Mouse (Mus musculus): ENCODE measurements around the gene Blvra.
"Not testable (repeated sequence)": the region's sequence is repeated elsewhere in the genome, so short reads cannot be mapped to it uniquely, and the experiment has no call there.

The Blvra gene

DNA sequence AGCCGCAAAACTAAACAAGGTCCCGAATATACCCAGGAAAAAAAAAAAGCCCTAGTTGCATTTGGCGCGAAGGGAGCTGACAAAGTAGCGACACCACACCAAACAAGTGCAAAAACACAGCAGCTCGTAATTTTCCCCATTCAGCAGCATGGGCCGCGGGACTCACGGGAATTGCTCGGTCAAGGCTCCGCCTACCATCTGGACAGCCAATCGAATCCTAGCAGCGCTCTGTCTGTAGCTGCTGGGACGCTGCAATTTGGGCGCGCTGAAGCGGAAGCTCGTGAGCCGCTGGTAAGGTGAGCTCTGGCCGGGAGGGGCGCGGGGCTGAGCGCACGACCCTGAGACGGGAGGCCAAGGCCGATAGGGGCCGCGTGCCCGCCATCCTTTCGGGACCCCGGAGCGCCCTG lies at the start of gene Blvra:
Gene Blvra, plus strand, starts transcription at position 231 of the 407 bp plus-strand sequence.
- ATAC-seq (ENCODE audit: insufficient number of reproducible peaks, low FRiP score, low TSS enrichment), result peak; percentile 99

DNA sequence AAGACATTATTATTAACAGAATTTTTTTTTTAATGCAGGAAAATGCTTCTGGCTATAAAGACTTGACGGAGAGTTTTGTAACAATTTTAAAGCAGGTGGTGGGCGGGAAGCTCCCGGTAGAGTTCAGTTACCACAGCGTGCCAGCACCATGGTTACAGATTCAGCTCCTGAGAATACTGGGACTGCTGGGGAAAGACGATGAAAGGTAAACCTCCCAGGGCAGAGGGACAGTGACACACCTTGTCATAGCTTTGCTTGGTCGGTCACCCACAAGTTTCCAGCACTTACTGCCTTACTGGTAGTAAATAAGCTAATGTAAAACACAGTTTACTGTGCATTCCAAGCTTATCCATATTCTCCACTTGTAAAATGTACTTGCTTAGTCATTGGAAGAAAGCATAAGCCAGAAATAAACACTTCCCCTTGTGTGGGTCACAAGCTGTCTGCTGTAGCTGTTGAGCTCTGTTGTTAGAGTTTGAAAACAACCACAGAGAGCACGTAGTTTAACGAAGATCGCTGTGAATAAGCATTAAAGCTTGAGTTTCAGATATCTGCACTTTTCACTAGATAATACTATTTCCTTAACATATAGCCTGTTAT lies 35.4 kb upstream of the Blvra start:
- no peak for ATAC-seq (ENCODE audit: insufficient number of reproducible peaks, low FRiP score, low TSS enrichment)

DNA sequence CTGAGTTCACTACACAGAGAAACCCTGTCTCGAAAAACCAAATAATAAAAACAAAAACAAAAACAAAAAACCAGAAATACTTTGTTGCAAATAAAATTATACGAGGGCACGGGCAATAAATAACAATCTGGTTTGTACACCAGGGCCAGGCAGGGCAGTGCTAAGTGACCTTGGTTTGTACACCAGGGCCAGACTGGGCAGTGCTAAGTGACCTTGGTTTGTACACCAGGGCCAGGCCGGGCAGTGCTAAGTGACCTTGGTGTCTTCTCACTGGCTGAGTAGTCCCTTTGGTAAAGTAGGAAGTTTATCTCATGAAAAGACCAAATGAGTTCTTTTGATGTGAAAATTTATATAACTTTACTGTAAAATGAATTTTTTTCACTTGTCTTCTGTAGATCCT lies 33.2 kb upstream of the Blvra start:
- ATAC-seq (ENCODE audit: insufficient number of reproducible peaks, low FRiP score, low TSS enrichment), result no peak

DNA sequence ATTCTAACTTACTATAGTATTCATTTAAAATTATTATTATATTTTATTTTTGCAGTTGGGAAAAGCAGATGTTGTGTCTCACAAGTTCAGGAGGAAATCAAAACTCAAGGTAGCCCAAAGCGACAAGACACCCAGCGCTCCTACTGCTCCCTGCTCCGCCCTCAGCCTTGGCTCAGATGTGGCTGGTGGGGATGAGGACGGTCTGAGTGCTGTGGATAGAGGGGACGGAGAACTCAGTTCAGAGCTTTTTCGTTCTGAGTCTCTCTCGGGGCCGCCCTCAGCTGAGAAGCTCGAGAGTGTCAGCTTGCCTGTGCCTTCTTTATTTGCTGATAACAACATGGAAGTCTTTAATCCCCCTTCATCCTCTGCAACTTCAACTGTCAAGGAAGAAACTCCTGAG lies 9.0 kb upstream of the Blvra start:
- no peak for ATAC-seq (ENCODE audit: insufficient number of reproducible peaks, low FRiP score, low TSS enrichment)

DNA sequence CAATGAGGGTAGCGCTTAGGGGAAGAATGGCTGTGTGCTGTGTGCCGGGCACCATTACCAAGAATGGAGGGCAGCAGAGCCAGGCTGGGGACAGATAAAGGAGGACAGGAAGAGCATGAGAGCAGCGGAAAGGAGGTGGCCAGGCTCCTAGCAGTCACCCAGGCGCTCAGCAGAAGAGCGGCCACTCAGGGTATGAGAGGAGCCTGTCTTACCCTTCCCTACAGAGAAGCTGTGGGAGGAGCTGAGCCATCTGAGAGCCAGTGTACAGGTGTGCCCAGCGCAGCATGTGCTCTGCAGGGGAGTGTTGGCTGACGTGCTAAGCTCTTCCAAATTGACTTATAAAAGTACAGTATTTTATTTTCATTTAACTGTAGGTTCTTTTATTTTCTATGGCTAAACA lies 1.7 kb upstream of the Blvra start:
- ATAC-seq (ENCODE audit: insufficient number of reproducible peaks, low FRiP score, low TSS enrichment), result no peak

DNA sequence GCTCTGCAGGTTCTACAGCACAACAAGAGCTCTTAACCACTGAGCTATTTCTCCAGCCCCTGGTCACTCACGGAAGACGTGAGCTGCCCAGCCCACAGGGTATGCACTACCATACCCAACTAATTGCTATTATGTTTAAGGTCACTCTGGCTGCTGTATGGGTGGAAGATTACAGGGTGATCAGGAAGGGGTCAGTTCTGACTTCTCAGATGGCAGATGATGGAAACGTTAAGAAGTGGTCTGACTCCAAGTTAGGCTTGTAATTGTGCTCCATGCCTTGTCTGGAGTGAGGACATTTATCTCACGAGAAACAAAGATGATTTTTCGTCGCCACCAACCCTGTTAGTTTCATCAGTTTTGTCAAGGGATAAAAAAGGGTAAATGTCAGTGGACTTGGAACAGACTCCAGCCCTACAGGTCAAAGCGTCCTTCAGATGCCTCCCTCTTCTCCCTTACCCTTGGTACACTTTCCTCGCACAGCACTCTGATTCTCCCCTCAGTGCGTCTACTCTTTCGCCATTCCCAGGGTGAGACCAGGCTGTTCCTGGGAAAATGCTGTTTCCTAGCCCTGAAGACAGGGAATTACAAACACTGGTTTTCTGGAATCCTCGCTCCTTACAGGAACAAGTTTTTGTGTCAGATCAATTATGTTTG lies 557 bp upstream of the Blvra start:
- ATAC-seq (ENCODE audit: insufficient number of reproducible peaks, low FRiP score, low TSS enrichment), result no peak

DNA sequence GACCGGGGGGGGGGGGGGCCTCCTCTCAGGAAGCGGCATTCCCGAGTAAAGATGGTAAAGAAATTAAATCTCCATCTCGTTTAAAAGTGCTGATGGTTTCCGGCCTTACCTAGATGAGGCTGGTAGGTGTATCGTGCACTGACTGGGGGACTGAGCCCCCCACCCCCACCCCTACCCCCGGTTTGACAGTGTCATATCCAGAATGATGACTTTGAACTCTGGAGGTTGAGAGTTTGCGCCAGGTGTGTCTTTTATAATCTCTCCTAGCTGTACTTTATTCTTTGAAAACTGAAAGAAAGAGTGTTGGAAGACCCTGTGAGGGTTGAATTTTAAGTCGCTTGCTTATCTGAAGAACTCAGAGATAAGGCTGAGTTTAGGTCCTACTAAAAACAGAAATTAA lies 414 bp downstream of the Blvra start:
- ATAC-seq (ENCODE audit: insufficient number of reproducible peaks, low FRiP score, low TSS enrichment), result no peak

DNA sequence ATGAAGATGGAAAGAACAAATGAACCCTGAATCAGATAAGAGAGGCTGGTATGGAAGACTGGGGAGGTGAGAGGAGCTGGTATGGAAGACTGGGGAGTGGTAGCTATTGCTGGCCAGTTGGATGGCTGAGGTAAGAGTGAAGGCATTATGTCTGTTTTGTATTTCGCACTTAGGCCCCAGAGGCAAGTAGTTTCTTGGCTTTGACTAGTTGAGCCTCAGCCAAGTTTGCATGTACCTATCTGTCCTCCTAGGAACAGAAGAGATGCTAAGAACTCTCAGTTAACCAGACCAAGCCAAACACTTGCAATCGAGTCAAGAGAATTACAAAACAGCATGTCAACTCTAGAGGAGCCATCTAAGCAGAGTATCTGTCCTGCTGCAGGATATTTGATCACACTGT lies 3.7 kb downstream of the Blvra start:
- no peak for ATAC-seq (ENCODE audit: insufficient number of reproducible peaks, low FRiP score, low TSS enrichment)

DNA sequence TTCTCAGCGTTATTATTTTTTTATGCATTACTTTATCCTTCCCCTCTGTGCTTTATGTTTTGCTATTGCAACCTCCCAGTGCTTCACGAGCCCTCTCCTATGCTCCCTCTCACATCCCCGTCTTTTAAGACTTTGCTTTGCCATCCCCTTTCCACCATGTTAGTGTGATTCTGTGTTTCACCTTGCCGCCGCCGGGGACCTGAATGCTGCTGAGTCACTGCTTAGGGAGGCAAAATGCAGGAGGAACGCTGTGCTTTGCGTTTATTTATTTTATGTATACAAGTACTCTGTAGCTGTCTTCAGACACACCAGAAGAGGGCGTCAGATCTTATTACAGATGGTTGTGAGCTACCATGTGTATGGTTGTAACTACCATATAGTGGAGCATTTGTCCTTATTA lies 7.1 kb downstream of the Blvra start:
- ATAC-seq (ENCODE audit: insufficient number of reproducible peaks, low FRiP score, low TSS enrichment), result no peak

DNA sequence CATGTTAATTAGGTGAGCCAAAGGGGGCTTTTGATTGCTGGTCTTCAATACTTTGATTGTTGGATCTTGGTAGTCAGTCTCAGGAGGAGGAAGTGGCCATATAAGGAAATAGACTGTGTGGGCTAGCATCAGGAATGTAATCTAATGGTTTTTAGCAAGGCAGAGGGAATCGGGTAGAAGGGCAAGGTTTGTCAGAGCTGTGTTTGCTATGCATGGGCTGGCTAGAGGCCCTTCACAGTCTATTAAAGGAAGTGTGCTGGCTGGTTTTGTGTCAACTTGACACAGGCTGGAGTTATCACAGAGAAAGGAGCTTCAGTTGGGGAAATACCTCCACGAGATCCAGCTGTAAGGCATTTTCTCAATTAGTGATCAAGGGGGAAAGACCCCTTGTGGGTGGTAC lies 8.6 kb downstream of the Blvra start:
- ATAC-seq (ENCODE audit: insufficient number of reproducible peaks, low FRiP score, low TSS enrichment), result not testable (repeated sequence)

DNA sequence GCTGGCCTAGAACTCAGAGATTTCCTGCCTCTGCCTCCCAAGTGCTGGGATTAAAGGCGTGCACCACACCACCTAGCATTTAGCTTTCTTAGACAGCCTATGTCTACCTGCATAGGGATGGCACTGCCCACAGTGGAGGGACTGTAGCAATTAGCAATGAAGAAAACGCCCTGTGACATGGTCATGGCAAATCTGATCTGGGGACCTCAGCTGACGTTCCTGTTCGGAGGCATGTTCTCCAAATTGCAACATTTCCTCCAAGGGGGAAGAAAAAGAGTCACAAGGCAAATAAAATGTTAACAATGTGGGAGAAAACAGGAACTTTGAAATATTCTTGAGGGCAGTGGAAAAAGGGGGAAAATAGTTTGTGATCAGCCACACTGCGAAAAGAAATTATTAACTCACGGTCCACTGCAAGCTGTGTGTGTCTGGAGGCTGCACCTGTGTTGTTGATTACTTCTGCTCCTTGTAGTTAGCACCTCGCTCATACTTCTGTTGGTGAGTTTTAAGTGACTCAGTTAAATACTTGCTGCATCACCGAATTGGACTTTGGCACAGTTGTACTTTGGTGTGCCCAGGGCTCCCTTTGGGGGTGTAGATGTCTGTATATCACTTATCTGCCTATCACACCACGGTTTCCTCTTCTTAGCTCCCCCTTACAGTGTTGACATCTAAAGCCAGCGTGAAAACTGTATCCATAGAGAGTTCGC lies 9.6 kb downstream of the Blvra start:
- ATAC-seq (ENCODE audit: insufficient number of reproducible peaks, low FRiP score, low TSS enrichment), result no peak

DNA sequence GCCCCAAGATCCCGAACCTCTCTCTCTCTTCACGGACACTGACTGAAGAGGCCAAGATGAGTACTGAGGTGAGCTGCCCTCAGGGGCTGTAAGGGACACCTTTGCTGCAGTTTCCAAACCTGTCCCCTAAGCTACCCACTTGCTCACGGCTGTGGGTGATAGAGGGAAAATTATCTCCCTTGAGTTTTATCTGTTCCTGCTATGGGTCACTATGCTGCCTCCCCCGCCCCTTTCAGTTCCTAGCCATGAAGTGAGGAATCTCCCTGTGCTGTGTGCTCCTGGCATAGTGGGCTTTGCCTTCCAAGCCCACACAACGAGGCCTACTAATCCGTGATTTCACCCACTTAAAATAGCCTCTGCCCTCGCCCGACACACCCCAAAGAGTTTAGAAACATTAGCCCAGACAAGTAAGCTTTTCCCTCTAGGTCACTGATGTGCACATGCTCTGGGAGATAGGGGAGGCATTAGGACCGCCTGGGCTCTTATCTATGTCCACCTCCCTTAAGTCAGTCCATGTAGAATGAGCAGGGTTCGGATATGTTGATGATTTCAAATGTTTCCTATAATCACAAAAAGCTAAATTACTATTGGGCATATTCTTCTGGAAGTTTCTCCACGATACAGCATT lies 10.2 kb downstream of the Blvra start:
- ATAC-seq (ENCODE audit: insufficient number of reproducible peaks, low FRiP score, low TSS enrichment), result no peak

DNA sequence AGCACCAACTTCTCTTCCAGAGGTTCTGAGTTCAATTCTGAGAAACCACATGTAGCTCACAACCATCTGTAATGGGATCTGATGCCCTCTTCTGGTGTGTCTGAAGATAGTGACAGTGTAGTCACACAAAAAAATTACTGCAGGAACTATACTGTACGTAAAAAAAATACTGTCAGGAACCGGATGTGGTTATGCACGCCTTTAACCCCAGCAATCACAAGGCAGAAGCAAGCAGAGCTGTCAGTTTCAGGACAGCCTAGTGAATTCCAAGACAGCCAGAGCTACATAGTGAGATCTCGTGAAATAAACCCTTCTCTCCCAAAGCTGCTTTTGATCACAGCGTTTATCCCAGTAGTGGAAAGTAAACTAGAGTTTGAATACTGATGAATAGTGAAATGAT lies 15.8 kb downstream of the Blvra start:
- ATAC-seq (ENCODE audit: insufficient number of reproducible peaks, low FRiP score, low TSS enrichment), result no peak

DNA sequence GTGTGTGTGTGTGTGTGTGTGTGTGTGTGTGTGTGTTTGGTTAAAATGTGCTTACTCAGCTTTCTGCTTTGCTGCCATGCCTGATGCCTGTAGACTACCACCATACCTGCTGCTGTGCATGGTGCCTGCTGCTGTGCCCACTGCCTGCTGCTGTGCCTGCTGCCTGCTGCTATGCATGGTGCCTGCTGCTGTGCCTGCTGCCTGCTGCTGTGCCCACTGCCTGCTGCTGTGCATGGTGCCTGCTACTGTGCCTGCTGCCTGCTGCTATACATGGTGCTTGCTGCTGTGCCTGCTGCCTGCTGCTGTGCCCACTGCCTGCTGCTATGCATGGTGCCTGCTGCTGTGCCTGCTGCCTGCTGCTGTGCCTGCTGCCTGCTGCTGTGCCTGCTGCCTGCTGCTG lies 19.7 kb downstream of the Blvra start:
- ATAC-seq (ENCODE audit: insufficient number of reproducible peaks, low FRiP score, low TSS enrichment), result not testable (repeated sequence)

DNA sequence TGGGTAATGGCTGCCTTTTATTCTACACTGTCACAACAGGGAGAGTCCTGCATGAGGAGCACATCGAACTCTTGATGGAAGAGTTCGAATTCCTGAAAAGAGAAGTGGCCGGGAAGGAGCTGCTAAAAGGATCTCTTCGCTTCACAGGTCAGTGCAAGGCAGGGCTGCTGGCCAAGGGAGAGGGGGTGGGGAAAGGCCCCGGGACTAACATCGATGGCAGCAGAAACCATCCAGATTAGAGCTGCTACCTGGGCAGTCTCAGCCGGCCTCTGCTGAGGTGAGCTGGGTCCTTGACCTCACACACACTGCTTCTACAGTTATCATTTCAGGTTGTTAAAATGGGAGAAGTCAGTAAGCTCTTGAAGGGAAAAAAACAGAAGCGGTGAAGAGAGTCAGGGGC lies 21.5 kb downstream of the Blvra start:
- no peak for ATAC-seq (ENCODE audit: insufficient number of reproducible peaks, low FRiP score, low TSS enrichment)

DNA sequence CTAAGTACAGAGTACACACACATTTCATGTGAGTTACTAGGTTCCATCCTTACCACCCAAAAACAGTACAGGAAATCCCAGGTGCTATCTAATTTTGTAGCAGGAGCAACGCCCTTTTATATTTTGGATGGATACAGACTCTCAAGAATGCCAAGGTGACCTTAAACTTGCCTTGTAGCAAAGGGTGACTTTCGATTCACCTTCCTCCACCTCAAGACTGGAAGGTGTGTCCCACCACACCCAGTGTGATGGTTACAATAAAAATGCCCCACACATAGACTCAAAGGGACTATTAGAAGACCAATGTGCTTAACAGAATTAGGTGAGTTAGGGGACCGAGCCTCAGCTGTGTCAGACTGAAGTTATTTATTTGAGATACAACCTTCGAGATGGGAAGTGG lies 38.5 kb downstream of the Blvra start:
- no peak for ATAC-seq (ENCODE audit: insufficient number of reproducible peaks, low FRiP score, low TSS enrichment)

DNA sequence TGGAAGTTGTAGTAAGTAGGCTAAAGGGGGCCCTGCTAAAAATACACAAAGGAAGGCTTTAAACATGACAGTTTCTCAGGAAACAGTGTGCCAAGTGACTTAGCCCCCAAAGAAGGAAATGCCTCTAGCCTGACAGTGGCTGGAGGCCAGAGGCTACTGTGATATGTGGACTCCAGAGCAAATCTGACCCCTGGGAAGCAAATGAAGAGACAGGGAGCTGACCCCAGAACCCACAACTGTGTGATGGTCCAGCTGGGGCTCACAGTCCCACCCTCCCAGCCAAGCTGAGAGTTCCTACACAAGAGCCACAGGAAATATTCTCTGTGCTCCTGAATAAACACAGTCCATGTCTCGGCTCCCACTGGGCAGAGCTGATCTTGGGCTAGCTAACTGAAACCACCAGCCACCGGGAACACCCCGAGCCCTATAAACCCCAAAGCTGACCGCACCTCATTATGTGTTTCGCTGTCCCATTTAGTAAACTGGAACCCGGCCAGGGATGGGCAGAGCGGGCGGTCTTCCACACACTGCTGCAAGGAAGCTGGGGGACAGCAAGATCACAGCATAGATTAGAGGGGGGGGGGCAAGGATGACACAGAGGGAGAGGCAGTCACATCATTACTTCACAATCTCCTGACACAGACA lies 51.2 kb downstream of the Blvra start:
- ATAC-seq (ENCODE audit: insufficient number of reproducible peaks, low FRiP score, low TSS enrichment), result no peak

DNA sequence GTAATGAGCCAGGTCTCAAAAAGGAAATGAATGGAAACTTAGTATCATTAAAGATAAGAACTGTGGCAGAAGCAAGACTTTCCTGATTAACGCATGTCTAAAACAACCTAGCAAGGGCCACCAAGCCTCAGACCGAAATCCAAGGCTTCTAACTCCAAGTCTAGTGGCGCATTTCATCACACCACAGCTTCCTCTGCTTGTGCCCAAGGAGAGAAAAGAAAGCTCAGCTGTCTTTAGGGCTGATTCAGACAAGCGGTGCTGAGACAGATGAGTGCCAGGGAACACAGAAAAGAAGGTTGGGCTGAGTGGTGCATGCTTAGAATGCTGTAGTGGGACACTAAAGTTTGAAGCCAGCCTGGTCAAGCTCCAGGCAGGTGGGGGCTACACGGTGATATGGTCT lies 58.5 kb downstream of the Blvra start:
- no peak for ATAC-seq (ENCODE audit: insufficient number of reproducible peaks, low FRiP score, low TSS enrichment)

DNA sequence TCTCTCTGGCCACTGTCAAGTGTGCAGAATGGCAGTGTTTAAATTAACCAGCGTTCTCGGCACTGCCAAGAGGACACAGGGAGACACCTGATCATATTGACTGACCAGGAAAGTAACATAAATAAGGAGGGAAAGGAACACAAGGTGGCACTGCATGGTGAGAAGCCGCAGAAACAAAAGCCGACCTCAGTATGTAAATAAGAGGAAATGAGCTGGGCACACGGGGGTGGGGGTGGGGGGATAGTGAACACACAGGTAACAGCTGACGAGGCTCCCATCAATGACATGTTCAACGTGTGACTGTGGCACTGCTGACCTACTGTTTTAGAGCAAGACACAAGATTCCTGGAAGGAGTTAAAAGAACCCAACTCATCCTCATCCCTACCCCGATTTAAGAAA lies 60.9 kb downstream of the Blvra start:
- no peak for ATAC-seq (ENCODE audit: insufficient number of reproducible peaks, low FRiP score, low TSS enrichment)

DNA sequence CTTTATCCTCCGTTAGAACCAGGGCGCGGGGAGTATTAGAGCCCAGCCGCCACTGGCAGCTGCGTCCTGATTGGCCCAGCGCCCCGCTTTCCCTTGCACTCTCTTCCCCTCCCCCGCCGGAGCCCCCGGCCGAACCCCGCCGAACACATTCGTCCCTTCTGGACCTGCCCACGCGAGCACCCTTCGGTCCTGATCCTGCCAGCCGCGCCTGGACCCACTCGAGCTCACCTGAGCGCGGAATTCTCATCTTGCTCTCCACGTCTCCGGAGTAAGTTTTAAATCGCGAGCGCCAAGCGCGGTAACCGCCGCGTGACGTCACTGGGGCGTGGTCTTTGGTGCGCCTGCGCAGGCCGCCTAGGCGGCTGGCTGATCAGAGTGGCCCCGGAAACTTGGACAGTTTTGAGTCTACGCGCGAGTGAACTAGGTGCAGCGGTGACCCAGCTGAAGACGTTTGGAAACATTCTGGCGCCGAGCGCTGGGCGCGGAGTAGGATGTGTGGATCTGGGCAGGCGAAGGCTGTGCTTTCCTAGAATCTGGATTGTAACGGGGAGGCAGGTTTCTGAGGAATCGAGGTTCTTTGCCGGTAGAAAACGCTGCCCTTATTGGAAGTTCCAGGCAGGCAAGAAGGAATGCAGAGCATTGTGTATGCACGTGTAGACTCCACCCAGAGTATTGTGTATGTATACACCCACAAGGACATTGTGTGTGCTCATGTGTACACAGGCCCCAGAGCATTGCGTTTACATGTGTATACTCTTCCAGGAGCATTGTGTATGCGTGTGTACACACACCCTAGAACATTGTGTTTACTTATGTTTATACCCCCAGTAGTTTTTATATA lies 63.4 kb downstream of the Blvra start, which contains the start of gene Ncaph:
Gene Ncaph, minus strand, starts transcription at position 334 of the 841 bp plus-strand sequence.
- ATAC-seq (ENCODE audit: insufficient number of reproducible peaks, low FRiP score, low TSS enrichment), result peak; percentile 86
